Mouse (Mus musculus) yolk sac, embryonic 10.5 days (tissue): ENCODE measurements around the gene Prkcq.
"Not testable (repeated sequence)": the region's sequence is repeated elsewhere in the genome, so short reads cannot be mapped to it uniquely, and the experiment has no call there.

Source experiments
- DNase-seq: peaks from one replicate; pipeline ENCODE4 v3.0.0-alpha.2; 2017; ENCODE audit warnings: low spot score

Gene Prkcq

DNA sequence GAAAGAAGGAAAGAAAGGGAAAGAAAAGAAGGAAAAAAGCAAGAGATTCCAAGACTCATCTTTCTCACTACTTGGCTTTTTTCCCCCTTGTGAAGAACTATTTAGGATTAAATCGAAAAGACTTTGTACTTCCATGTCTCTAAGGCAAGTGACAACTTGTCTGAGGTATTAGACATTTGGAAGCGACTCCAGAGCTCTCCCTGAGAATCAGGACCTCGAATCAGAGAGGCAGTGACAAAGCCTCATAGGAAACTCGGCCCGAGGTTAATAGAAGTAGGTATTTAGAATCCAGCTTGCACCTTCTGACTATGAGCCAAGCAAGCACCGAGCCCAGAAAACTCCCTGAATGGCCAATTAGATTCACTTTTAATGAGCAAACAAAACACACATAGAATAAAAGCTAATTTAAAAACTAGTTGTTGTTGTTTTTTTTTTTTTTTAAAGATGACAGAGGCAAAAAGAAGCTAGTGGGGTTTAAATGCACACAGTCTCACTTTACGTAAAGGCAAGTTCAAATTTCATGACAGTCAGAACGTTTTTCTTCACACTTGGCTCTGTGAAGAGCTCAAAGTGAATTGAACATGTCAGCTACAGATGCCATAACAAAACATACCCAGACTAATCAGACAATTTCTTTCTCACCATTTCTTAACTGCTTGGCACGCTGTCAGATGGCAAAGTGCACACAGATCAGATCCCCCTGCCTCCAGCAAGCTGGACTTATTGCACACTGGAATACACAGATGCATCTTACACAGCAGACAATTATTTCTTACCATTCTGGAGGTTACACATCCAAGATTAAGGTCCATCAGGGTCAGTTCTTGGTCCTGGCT, 119.9 kb downstream of the Prkcq start:
- no peak for DNase-seq

DNA sequence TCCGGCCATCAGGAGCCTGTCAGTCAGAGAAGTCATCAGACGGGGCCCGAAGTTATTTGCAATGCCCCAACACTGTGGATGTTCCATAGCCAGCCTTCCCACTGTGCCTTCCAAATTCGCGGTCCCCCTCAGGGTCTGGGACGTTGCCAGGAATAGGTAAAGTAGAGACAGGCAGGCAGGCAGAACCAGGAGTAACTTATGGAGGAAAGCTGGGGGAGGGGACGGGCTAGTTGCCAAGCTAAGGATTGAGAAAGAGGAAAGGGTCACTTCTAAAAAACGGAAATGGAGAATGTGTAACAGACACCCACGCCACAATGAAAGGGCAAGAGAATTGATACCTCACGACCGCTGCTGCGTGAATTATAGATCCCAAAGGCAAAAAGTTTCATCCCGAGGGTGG, 121.2 kb downstream of the Prkcq start:
- DNase-seq: no peak

DNA sequence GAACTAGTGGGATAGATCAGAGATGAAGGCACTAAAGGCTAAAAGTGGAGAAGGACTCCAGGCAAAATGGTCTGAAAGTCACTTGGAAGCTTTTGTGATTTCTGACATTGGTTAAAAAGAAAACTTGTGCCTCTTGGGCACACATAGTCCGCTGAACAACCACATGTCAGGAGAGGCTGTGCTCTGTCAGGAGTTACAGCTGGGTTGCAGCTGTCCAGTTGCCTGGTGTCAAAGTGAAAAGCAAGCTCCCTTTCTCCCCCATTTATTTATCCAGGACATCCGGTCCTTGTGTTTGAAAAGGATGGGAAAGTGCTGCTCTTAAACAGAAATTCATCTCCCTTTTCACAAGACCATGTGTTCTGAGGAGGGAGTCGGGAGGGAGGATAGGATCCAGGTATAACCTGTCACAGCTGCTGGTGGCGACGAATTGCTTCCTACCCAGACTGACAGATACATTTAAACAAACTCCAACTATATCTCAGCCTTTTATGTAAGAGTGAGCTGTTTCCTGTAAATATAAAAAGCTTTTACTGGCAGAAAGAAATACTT, 122.8 kb downstream of the Prkcq start:
- no peak for DNase-seq

DNA sequence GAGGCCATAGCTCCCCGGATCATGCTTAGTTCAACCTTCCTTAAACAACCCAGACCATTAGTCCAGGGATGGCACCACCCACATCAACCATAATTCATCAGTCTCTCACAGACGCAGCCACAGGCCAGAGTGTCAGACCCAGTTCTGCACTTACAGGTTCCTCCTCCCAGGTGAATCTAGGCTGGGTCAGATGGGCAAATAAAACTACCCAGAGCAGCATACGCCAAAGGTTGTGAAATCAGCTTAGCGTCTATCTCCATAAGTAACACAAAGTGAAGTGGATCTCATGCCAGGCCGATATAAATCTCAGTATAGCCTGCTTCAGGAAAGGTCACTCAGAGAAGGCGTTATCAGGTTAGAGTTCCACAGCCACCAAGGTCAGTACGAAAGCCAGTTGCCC, 126.9 kb downstream of the Prkcq start:
- no peak for DNase-seq

DNA sequence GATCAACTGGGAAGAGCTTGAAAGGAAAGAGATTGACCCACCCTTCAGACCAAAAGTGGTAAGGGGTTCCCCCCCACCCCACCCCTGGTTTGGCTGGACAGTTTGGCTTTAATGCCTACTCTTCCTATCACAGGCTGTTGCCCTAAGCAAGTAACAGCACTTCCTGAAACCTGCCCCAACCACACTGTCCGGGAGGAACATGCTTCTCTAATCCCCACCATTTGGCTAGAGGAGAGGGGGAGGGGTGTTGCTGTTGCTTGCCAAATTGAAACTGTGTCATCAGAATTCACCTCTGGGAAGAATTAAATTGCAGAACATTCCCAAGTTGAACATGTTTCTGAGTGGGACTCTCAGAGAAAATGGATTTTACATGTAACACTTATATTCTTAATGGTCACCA, 127.5 kb downstream of the Prkcq start:
- DNase-seq: no peak

DNA sequence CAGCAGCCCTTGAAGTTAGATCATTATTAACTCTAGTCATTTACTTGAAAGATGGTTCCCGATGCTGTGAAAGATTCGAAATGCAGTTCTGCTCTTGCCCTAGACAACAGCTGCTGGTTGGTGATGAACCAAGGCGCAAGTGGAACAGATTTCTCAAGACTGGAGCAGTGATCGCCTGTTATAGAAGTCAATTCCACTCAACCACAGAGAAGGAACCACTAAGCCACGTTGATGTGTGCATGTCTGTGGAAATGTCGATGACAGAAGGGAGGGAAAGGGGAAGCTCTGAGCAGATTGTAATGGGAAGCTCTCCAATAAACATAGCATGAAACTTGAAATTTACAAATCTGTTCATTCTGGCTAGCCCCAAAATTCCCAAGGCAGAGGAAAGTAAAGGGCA, 128.5 kb downstream of the Prkcq start:
- DNase-seq: no peak

DNA sequence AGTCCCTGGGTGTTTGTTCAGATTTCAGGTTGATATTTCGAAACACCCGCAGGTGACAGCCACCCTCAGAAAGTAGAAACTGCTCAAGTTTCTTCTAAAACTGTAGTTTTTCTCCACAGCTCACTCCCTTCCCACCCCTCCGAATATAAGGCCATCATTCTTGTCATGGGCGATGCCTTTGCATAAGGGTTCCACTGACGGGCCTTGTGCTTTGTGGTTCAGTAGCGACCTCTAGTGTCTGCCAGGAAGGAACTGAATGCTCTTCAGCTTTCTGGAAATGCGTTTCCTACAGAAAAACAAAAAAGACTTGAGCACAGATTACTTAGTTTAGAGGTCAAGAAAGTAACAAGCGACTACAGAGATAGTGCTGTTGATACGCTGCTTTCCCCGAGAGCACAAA, 148.3 kb downstream of the Prkcq start:
- no peak for DNase-seq

DNA sequence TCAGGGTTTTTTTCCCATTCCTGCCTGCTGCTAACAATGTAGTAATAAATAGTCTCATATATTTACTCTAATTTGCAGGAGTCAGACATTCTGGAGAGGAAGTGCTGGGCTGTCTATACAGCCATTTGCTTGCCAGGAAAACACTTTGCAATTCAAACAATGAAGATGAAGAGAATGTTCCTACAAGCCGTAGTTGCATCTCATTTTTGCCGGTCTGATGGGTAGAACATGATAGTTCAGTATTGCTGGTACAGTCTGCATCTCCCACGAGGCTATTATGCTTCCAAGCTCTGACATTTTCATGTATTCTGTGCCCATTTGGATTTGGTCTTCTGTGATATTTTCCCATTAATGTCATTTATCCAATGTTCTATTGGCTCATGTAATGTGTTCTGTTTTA, 150.5 kb downstream of the Prkcq start:
- DNase-seq: no peak

DNA sequence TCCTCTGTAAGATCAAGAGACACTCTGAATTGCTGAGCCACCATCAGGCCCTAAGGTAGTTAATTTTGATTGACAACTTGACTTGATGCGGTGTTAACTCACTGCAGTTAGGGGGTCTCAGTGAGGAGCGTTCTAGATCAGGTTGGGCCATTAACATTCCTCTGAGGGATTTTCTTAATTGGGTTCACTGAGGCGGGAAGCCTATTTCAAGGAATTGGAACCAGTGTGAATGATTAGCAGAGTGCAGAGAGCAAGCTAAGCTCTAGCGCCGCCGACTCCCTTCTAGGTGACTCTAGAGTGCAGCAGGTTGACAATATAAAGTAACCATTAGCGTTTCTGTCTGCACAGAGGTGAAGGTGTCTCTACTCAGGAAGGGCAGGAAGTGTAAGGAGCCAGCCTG, 155.4 kb downstream of the Prkcq start:
- DNase-seq: no peak

DNA sequence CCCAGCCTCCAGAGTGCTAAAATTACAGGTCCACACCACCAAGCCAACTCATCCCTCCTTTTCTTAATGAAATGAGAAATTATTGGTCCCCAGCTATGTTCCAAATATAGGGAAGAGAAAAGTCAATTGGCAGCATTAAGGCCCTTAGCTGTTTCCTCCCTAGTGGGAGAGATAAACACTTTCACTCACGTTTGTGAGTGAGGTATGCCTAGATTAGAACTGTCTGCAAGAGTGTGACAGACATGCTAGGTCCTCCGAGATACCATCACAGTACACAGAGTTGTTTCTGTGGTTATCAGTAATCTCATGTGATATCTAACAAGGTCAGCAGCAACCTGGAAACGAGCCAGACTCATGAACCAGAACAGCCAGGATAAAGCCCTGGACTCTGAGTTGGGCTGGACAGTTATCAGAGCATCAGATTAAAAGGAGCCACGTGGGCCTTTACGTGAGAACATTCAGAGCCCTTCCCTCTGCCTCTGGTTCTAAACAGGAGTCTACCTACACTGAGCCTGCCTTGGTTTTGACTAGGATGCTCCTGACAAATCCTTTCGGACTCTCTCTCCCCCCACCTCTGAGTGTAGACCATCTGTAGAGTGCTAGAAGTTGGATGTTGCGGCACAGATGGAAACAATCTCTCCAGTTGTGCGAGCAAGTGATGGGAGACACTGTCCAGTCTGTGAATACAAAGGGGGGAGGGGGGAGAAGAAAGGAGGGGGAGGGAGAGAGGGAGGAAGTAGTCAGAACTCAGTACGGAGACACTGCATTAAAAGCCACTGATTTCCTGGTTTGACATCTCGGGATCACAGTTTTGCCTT, 157.7 kb downstream of the Prkcq start:
- no peak for DNase-seq

DNA sequence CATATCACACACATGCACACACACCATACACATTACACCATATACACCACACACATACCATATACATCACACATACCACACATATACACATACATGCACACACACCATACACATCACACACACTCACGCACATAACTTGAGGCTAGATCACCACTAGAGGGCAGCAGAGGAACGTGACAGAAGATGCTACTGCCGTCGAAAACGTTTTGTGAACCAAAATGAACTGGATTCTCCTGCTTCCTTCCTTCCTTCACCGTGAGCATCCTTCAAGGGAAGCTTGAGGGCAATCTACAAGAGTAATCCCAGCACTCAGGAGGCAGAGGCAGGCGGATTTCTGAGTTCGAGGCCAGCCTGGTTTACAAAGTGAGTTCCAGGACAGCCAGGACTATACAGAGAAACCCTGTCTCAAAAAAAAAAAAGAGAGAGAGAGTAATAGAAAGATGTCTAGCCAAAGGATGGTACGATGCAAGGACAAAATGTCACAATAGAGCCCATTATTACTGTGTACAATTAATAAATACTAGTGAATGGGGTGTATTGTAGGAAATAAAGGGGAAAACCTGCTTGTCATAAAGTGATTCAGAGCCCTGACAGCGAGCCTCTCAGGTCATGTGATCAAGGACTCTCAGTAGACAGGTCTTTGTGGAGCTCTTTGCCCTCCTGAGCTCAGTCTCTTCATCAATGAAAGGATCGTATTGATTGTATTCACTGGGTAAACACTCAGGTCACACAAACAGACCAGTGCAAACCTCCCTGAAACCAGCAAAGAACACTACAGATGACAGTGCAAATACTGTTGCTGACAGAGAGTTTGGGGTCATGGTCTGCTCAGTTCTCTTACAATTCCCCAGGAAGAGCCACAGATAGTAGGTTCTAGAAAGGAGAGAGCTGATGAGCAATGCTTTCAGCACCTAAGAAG, 159.9 kb downstream of the Prkcq start:
- peak; percentile 65 for DNase-seq

DNA sequence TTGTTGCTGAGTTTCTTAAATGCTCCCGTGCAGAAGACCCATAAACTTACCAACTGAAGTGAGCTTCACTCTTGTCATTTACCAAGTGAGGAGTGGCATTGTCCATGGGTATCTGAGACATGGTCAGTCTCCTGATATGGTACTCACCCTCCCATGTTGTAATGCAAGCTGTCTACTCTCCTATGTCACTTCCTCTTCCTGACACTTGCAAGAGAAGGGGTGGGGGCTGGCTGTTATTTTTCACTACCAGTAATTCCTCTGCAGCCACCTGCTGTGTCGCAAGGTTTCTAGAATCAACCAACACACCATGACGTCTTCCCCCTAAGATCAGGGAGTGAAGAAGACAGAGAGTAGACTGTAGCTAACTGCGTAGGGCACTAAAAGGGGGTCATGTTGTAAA, 160.6 kb downstream of the Prkcq start:
- no peak for DNase-seq

DNA sequence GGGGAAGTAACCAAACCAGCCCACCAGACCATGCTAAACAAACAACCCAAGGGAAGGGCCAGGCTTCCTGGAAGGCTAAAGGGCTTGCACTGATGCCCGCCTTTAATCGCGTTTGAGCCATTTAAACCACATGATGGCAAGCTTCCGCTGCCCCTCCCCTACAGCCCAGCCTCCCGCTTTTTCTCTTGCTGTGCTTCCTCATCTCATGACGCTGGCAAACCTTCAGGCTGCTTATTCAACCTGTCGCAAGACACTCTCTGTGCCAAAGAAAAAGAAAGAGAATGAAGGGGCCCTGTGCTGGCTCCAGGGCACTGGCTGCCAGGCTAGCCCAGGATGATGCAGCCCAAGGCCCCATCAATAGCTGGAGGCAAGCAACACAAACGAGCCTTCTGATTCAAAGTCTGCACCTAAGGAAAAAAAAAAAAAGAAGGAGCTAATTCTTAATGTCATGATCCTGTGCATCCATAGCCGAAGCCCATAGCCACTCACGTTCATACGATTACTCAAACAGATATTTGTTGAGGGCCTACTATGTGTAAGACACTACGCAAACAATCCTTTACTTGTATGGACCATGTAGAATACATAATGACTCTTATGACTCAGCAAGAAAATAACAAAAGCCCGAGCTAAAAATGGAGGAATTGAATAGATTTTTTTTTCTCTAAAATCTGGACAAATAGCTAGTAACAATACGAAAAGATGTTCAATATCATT, 161.6 kb downstream of the Prkcq start:
- no peak for DNase-seq

DNA sequence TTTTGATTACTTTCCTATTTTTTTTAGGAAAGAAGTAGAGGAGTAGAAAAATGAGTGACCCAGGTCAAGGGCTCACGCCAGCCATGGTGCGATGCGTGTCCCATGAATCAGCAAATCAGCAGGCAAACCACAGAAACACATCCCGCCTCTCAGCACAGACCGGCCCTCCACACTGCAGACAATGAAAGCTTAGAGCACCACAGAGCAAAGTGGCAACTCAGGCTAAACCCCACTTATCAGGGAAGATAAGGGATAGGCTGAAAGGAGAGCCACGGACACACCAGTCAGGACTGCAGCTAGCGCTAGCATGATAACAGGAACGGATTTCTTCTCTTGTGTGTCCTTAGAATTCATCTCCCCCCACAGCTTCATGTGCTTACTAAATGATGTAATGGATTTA, 164.4 kb downstream of the Prkcq start:
- no peak for DNase-seq

DNA sequence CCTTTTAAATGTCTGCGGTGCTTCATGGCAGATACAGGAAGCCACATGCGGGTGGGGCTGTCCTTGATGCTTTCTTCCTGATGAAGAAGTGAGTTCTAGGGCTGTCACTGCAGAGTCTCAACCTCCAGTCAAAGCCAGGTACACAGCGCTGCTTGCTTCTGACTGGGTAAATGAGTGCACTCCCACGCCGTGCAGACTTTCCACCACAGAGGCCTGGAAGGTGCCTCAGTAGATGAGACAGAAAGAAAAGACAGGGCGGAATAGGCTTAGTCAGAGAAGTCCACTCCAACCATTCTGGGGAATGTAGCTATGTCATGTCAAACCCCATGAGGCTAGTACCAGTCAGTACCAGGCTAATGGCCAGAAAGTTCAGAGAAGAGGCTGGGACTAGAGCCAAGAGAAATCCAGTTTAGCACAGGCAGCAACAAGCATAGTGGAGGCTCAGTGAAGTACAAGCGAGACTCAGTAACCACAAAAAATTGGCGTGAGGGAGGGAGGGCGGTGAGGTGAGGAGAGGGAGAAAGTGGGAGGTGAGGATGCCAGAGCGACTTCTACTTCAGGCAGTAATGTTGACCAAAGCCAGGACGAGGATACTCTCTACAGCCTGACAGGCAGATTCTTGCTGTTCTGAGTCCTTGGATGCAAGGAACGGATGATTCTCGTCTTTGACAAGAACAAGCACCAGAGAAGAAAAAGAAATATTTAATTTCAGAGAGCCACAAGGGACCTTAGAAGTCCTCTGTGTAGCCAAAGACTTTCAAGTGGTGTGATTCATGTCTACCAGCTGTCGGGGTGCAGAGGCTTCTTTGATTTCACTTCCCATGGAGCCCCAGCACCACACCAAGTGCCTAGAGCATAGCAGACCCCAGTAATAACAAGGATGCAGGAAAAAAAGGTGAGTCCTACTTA, 167.3 kb downstream of the Prkcq start:
- DNase-seq: no peak

DNA sequence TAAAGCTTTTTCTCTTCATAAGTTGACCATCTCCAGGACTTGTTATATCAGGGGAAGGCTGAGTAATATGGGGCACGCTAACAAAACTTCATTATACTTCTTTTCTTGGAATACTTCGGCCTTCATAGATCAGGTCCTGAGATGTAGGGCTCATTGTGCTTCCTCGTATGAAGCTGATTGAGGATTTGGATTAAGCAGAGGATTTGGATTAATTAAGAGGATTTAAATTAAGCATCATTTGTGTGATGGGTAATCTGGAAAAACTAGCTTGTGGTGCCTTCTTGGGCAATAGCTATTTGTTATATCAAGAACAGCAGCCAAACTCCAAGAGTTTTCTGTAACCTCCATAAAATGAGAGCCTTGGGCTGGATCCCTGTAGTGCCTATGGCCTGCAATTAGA, 172.8 kb downstream of the Prkcq start:
- DNase-seq: no peak

DNA sequence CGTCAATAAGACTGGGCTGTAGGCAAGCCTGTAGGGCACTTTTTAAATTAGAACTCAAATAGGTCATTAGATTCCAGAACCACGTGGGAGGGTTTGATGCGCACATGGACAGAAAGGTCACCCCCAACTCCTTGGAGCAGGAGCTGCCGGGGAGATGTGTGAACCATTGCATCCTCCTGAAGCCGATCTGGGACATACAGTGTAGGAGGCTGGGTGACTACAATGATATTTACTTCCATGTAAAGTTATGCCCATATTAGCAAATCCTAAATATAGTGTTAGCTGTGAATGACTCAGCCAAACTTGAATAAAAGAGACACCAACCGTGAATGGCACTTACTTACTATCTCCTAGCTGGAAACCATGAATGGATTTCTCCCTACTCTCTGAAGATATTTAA, 174.5 kb downstream of the Prkcq start:
- DNase-seq: not testable (repeated sequence)

DNA sequence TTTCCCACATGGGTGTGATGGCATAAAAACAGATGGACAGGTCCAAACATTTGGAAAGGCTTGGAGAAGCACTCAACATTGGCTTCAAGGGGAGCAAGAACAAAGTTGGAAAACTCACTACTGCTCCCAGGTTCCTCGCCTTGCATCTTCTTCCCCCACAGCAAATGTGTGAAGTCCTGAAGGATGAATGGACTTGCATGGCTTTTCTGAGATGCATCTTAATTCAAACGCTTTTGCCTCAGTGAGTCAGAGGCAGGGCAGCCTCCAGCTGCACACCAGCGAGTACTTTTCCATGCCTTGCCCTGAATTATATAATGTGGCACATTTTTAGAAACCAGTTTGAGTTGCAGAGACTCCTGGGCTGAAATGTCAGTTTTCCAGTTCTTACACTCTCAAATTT, 175.9 kb downstream of the Prkcq start:
- no peak for DNase-seq
